Mouse (Mus musculus) embryonic facial prominence, embryonic 11.5 days (tissue): Measurements from ENCODE around the gene Pan2. TPM values are rescaled to one million over a fixed set of nuclear protein-coding genes. Genes with fewer than 3 reads are reported as not detected.
"Not testable (repeated sequence)": the region's sequence is repeated elsewhere in the genome, so short reads cannot be mapped to it uniquely, and the experiment has no call there.

Experiments used
- ATAC-seq: fragments of 200-750 bp; cut with Nextera tagmentation; replicated peaks from 2 replicates; pipeline ENCODE4 v1.8.0; 2017; ENCODE audit warnings: low read depth; ENCODE audit not compliant: insufficient number of reproducible peaks, low FRiP score, low TSS enrichment
- DNase-seq: peaks from one replicate; pipeline ENCODE4 v3.0.0-alpha.2; 2015; ENCODE audit warnings: low spot score
- H3K27ac ChIP-seq: fragments of 300-500 bp; sonication (generic); replicated peaks from 2 replicates; pipeline ENCODE4 v1.5.1; 2014; ENCODE audit warnings: mild to moderate bottlenecking, low read depth, low read length, control low read depth
- H3K27me3 ChIP-seq: fragments of 300-500 bp; sonication (generic); 2 replicates; pipeline ENCODE4 v1.6.1; 2014; ENCODE audit warnings: mild to moderate bottlenecking, low read length, moderate library complexity, mixed read lengths; ENCODE audit not compliant: control insufficient read depth, insufficient read depth
- H3K36me3 ChIP-seq: fragments of 300-500 bp; sonication (generic); replicated peaks from 2 replicates; pipeline ENCODE4 v1.6.1; 2014; ENCODE audit warnings: low read depth, mild to moderate bottlenecking, low read length, moderate library complexity, mixed read lengths; ENCODE audit not compliant: control insufficient read depth, insufficient read depth
- H3K4me1 ChIP-seq: fragments of 300-500 bp; sonication (generic); 2 replicates; pipeline ENCODE4 v1.6.1; 2014; ENCODE audit warnings: low read length, mixed read lengths; ENCODE audit not compliant: control insufficient read depth, insufficient read depth
- H3K4me2 ChIP-seq: fragments of 300-500 bp; sonication (generic); 2 replicates; pipeline ENCODE4 v1.6.1; 2014; ENCODE audit warnings: low read depth, mild to moderate bottlenecking, control low read depth, low read length, moderate library complexity
- H3K4me3 ChIP-seq: fragments of 300-500 bp; sonication (generic); 2 replicates; pipeline ENCODE4 v1.5.1; 2014; ENCODE audit warnings: low read depth, low read length, control low read depth
- H3K9ac ChIP-seq: fragments of 300-500 bp; sonication (generic); replicated peaks from 2 replicates; pipeline ENCODE4 v1.6.1; 2014; ENCODE audit warnings: mild to moderate bottlenecking, control low read depth, low read length
- H3K9me3 ChIP-seq: fragments of 300-500 bp; sonication (generic); replicated peaks from 2 replicates; pipeline ENCODE4 v1.6.1; 2016; ENCODE audit warnings: mild to moderate bottlenecking, low read length, inconsistent platforms, mixed read lengths; ENCODE audit not compliant: control insufficient read depth
- WGBS: fragments of 180-500 bp; shearing (Covaris S2); extraction: QIAGEN DNeasy Blood & Tissue Kit; methylation state at CpG from one replicate; pipeline ENCODE4 v1.1.7; 2014; 5-methylcytosine and 5-hydroxymethylcytosine counted together
- polyA plus RNA-seq: library from polyadenylated mRNA; unstranded; fragments of >200 nt; fragmentation: Nextera tagmentation; extraction: Ambion mirVana; gene quantifications from 2 replicates; pipeline ENCODE4 v1.2.1, GENCODE M21; 2014

Gene Pan2
- polyA plus RNA-seq, 1 experiment from 2014 or later, result 33.6 TPM

DNA sequence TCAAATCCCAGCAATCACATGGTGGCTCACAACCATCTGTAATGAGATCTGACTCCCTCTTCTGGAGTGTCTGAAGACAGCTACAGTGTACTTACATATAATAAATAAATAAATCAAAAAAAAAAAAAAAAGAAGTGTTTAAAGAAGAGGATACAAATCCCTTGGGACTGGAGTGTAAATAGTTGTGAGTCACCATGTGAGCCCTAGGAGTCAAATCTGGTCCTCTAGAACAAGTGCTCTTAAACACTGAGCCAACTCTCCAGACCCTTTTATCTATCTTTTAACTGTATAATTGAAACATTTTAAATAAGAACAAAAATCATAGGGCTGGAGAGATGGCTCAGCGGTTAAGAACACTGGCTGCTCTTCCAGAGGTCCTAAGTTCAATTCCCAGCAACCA, 27.8 kb upstream of the Pan2 start:
- not testable (repeated sequence) for H3K27ac ChIP-seq, H3K36me3 ChIP-seq, H3K9ac ChIP-seq, H3K4me2 ChIP-seq, H3K4me3 ChIP-seq, ATAC-seq, H3K4me1 ChIP-seq, H3K9me3 ChIP-seq, DNase-seq, H3K27me3 ChIP-seq
- 90% methylated on average over 1 of the region's 1 CpGs for WGBS

DNA sequence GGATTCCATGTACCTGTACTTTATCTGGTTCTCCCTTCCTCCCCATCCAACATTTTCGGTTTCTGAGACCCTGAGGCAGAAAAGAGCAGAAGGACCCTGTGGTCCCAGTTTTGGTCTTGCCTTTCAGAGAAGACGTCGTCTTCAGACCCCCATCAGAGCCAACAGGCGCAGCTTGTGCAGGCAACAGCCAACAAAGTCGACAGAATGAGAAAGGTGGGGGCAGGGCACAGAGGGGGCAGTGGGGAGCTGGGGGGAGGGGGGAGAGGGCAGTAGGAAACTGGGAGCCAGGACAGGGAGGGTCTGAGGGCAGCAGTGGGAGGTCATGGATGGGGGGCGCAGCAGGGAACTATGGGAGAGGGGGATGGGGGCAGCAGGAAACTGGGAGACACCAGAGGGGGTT, 25.0 kb upstream of the Pan2 start:
- whole genome bisulfite sequencing, result 52% methylated on average over 6 of the region's 6 CpGs

DNA sequence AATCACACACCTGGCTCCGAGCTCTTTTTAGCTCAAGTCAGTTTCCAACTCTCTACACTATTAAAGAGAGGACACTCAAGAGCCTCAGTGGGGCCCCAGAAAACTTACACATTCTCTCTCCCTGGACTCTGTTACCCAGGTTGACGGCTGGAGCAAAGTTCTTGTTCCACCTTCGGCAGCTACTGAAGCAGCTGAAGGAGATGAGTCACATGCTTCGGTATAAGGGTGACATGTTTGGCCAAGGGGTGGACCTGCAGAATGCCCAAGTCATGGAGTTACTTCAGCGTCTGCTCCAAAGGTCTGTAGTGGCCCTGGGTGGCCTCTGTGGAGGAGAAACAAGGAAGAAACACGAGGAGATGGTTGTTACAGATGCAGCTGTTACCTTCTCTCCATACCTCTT, 22.2 kb upstream of the Pan2 start:
- H3K9ac ChIP-seq, result no peak overlapping the region
- ATAC-seq (no peak), DNase-seq (no peak)
- H3K9me3 ChIP-seq, result no peaks in the 10 kb centered on the region
- WGBS, result 89% methylated on average over 6 of the region's 6 CpGs
- no peaks in the 10 kb centered on the region for H3K4me1 ChIP-seq
- no peak overlapping the region for H3K4me3 ChIP-seq
- H3K36me3 ChIP-seq, result no peaks in the 10 kb centered on the region; the same call in 1 of the 2 replicates
- no peak overlapping the region for H3K4me2 ChIP-seq
- no peak overlapping the region for H3K27ac ChIP-seq
- no peaks in the 10 kb centered on the region for H3K27me3 ChIP-seq

More for the DNA sequence above, 25.0 kb upstream of the Pan2 start:
- DNase-seq (no peak), ATAC-seq (no peak)
- H3K4me3 ChIP-seq, result no peak overlapping the region
- no peaks in the 10 kb centered on the region for H3K4me1 ChIP-seq
- H3K9me3 ChIP-seq, result no peaks in the 10 kb centered on the region
- no peak overlapping the region for H3K4me2 ChIP-seq
- no peaks in the 10 kb centered on the region; the same call in 1 of the 2 replicates for H3K36me3 ChIP-seq
- H3K27me3 ChIP-seq, result no peaks in the 10 kb centered on the region
- H3K27ac ChIP-seq, result no peak overlapping the region
- H3K9ac ChIP-seq, result no peak overlapping the region

DNA sequence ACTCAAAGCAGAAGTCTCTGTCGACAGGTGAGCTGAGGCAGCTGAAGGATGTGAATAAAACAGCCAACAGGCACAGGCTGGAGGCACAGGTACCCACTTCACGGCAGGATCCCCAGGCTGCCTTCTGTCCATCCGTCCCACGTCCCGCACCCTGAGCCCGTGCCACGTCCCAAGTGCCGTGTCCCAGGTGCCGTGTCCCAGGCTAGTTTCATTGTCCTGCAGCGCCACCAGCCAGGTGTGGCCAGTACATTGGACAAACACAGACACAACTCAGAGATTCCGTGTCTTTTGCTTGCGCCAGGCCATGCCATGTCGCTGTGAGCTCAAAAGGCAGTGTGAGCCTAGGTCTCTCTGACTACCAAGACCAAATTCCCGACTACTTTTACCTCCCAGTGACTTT, 21.5 kb upstream of the Pan2 start:
- H3K9me3 ChIP-seq, result no peaks in the 10 kb centered on the region
- 91% methylated on average over 14 of the region's 14 CpGs for WGBS
- no peak for DNase-seq
- no peak overlapping the region for H3K4me2 ChIP-seq
- no peak overlapping the region for H3K9ac ChIP-seq
- H3K36me3 ChIP-seq, result no peaks in the 10 kb centered on the region; the same call in 1 of the 2 replicates
- H3K27me3 ChIP-seq, result no peaks in the 10 kb centered on the region
- no peak for ATAC-seq
- no peak overlapping the region for H3K27ac ChIP-seq
- H3K4me3 ChIP-seq, result no peak overlapping the region
- H3K4me1 ChIP-seq, result no peaks in the 10 kb centered on the region

DNA sequence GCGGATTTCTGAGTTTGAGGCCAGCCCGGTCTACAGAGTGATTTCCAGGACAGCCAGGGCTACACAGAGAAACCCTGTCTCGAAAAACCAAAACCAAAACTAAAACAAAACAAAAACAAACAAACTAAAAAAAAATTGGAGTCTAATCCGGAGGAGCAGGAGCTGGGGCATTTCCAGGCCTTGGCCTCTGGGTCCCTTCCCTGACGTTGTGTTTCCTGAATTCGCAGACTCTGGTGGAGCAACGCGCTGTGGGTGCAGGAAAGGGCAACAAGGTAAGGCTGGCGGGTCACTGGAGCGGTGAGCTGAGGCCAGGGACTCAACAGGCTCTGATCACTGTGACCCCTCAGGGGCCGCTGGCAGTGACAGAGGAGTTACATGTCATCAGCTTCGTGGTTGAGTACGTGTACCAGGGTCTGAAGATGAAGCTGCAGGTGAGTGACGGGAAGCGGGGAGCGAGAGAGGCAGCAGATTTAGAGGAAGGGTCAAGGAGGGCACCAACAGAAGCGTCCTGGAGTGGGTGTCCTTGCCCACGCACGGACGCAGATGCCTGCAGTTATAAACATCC, 20.2 kb upstream of the Pan2 start:
- no peak overlapping the region for H3K4me2 ChIP-seq
- H3K36me3 ChIP-seq, result no peaks in the 10 kb centered on the region; the same call in 1 of the 2 replicates
- H3K4me3 ChIP-seq, result no peak overlapping the region
- ATAC-seq (no peak), DNase-seq (no peak)
- H3K27me3 ChIP-seq, result no peaks in the 10 kb centered on the region
- no peaks in the 10 kb centered on the region for H3K4me1 ChIP-seq
- H3K9ac ChIP-seq, result no peak overlapping the region
- WGBS, result 84% methylated on average over 20 of the region's 20 CpGs
- H3K9me3 ChIP-seq, result no peaks in the 10 kb centered on the region
- no peak overlapping the region for H3K27ac ChIP-seq

DNA sequence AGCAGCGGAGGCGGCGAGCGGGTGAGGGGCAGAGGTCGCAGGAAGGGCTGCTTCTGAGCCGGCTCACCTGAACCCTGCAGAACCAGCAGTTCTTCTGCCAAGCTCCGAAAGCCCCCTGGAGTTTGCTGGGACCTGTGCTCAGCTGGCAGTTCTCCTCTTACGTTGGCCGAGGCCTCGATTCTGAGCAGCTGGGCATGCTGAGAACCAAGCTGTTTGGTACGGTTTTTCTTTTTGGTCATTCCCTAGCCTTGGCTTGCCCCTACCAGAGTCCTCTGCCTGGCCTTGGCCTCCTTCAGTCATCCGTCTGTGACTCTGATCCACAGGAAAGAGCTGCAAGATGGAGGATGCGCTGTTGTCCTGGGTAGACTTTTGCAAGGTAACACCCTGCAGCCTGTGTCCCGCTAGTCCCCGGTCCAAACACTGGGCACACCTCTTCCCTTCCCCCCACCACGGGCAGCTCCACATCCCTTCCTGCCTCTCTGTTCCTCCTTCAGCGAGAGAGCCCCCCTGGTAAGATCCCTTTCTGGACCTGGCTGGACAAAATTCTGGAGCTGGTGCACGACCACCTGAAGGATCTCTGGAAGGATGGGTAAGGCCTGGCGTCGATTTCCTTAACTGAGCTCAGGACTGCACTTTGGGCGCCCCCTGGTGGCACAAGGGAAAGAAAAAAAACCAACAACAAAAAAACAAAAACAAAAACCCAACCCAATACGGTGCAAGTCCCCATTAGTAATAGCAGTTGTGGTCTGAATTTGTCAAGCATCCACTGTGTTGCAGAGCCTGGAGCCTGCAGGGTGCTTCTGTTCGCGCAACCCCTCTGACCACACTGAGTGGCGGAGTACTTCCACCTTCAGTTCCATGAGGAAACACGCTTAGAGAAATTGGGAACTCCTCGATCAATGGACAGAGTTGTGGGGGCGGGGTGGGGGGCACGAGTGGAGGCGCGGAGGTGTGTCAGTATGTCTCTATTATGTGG, 19.2 kb upstream of the Pan2 start:
- 0 out of 2 replicates have a peak, but pooled peaks have one; percentile 3 for ATAC-seq

DNA sequence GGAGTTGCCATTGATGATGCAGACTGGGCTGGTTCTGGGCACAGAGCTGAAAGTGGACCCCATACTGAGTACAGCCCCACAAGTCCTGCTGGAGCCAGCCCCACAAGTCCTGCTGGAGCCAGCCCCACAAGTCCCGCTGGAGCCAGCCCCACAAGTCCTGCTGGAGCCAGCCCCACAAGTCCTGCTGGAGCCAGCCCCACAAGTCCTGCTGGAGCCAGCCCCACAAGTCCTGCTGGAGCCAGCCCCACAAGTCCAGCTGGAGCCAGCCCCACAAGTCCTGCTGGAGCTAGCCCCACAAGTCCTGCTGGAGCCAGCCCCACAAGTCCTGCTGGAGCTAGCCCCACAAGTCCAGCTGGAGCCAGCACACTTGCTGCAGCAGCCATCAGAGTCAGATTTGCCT, 12.5 kb upstream of the Pan2 start:
- WGBS, result 56% methylated on average over 1 of the region's 1 CpGs
- not testable (repeated sequence) for H3K9me3 ChIP-seq, ATAC-seq

More for the DNA sequence above, 19.2 kb upstream of the Pan2 start:
- no peaks in the 10 kb centered on the region for H3K27me3 ChIP-seq
- 59% methylated on average over 31 of the region's 31 CpGs for WGBS
- H3K4me2 ChIP-seq, result no peak overlapping the region
- DNase-seq, result peak; percentile 83
- no peaks in the 10 kb centered on the region for H3K4me1 ChIP-seq
- H3K4me3 ChIP-seq, result no peak overlapping the region
- no peak overlapping the region for H3K27ac ChIP-seq
- no peaks in the 10 kb centered on the region for H3K9me3 ChIP-seq
- no peaks in the 10 kb centered on the region; the same call in 1 of the 2 replicates for H3K36me3 ChIP-seq
- H3K9ac ChIP-seq, result no peak overlapping the region

More for the DNA sequence above, 12.5 kb upstream of the Pan2 start:
- not testable (repeated sequence) for DNase-seq, H3K4me1 ChIP-seq, H3K4me2 ChIP-seq, H3K36me3 ChIP-seq, H3K27ac ChIP-seq, H3K4me3 ChIP-seq, H3K27me3 ChIP-seq, H3K9ac ChIP-seq
